Mouse (Mus musculus) MEL (cell line): ENCODE results near the gene Pold1. TPM values are rescaled to one million over a fixed set of nuclear protein-coding genes. Genes with fewer than 3 reads are reported as not detected.

Experiments
- DNase-seq: peaks from one replicate; pipeline ENCODE4 v3.0.0; 2011; ENCODE audit warnings: low read depth, low spot score
- H3K27ac ChIP-seq: 2 replicates; pipeline ENCODE4 v1.5.1; 2012; ENCODE audit warnings: low read depth, mild to moderate bottlenecking, control low read depth, low read length, moderate library complexity; ENCODE audit not compliant: control insufficient read depth
- H3K27me3 ChIP-seq, 2 experiments: fragments of 150-350 bp in 1 of 2; sonication (generic) in 1 of 2; 2 replicates each; pipeline ENCODE4 v1.6.1; 2012; ENCODE audit warnings: low read length in 2 of 2, mild to moderate bottlenecking in 2 of 2, improper control_type of control experiment in 1 of 2, moderate library complexity in 1 of 2; ENCODE audit not compliant: insufficient read depth in 2 of 2, control insufficient read depth in 1 of 2
- H3K36me3 ChIP-seq, 2 experiments: 2 replicates each; pipeline ENCODE4 v1.6.1; 2012 to 2014; ENCODE audit warnings: low read length in 2 of 2, improper control_type of control experiment in 1 of 2, inconsistent platforms in 1 of 2, mild to moderate bottlenecking in 1 of 2; ENCODE audit not compliant: insufficient read depth in 2 of 2, control insufficient read depth in 1 of 2
- H3K4me1 ChIP-seq, 2 experiments: fragments of 150-350 bp in 1 of 2; sonication (generic) in 1 of 2; 2 replicates each; pipeline ENCODE4 v1.6.1; 2012; ENCODE audit warnings: low read length in 2 of 2, improper control_type of control experiment in 1 of 2, mild to moderate bottlenecking in 1 of 2; ENCODE audit not compliant: insufficient read depth in 2 of 2, control insufficient read depth in 1 of 2
- H3K4me3 ChIP-seq, 2 experiments: fragments of 150-350 bp in 1 of 2; sonication (generic) in 1 of 2; 2 replicates each; pipeline ENCODE4 v1.5.1; 2012; ENCODE audit warnings: low read depth in 2 of 2, low read length in 2 of 2, mild to moderate bottlenecking in 2 of 2, moderate library complexity in 2 of 2, control low read depth in 1 of 2, improper control_type of control experiment in 1 of 2; ENCODE audit not compliant: control insufficient read depth in 1 of 2, insufficient read depth in 1 of 2
- H3K79me2 ChIP-seq: 2 replicates; pipeline ENCODE4 v1.6.1; 2012; ENCODE audit warnings: mild to moderate bottlenecking, low read length, moderate library complexity; ENCODE audit not compliant: control insufficient read depth, poor library complexity, insufficient read depth
- H3K9ac ChIP-seq: 2 replicates; pipeline ENCODE4 v1.6.1; 2012; ENCODE audit warnings: low read depth, mild to moderate bottlenecking, control low read depth, low read length, moderate library complexity; ENCODE audit not compliant: control insufficient read depth, poor library complexity, severe bottlenecking
- H3K9me3 ChIP-seq: fragments of 150-350 bp; sonication (generic); replicated peaks from 2 replicates; pipeline ENCODE4 v1.6.1; 2012; ENCODE audit warnings: mild to moderate bottlenecking, low read length, improper control_type of control experiment, moderate library complexity; ENCODE audit not compliant: insufficient read depth
- CHD1 ChIP-seq: IDR thresholded peaks from 2 replicates; pipeline ENCODE4 v1.6.1; 2012; ENCODE audit warnings: low read depth, mild to moderate bottlenecking, inconsistent platforms, low read length, improper control_type of control experiment
- CTCF ChIP-seq, 3 experiments: IDR thresholded peaks in 2 of 3; conservative IDR thresholded peaks in 1 of 3; 2 replicates each; pipeline ENCODE4 v1.5.1; 2011 to 2012; ENCODE audit warnings: low read length in 3 of 3, low read depth in 2 of 3, mild to moderate bottlenecking in 2 of 3, improper control_type of control experiment in 1 of 3, inconsistent platforms in 1 of 3, mixed read lengths in 1 of 3, moderate library complexity in 1 of 3; ENCODE audit not compliant: control insufficient read depth in 1 of 3, insufficient read depth in 1 of 3, poor library complexity in 1 of 3, severe bottlenecking in 1 of 3
- E2F4 ChIP-seq: IDR thresholded peaks from 2 replicates; pipeline ENCODE4 v1.6.1; 2011; ENCODE audit warnings: low read depth, low read length, improper control_type of control experiment, borderline replicate concordance
- GABPA ChIP-seq: IDR thresholded peaks from 2 replicates; pipeline ENCODE4 v1.6.1; 2012; ENCODE audit warnings: low read depth, mild to moderate bottlenecking, inconsistent platforms, low read length, improper control_type of control experiment, moderate library complexity
- GATA1 ChIP-seq: IDR thresholded peaks from 2 replicates; pipeline ENCODE4 v1.6.1; 2011; ENCODE audit warnings: low read depth, low read length, improper control_type of control experiment
- JUND ChIP-seq: IDR thresholded peaks from 2 replicates; pipeline ENCODE4 v1.6.1; 2011; ENCODE audit warnings: low read depth, mild to moderate bottlenecking, improper control_type of control experiment, low read length
- KAT2A ChIP-seq: conservative IDR thresholded peaks from 2 replicates; pipeline ENCODE4 v1.6.1; 2012; ENCODE audit warnings: low read depth, low read length, improper control_type of control experiment, inconsistent platforms
- MAX ChIP-seq: IDR thresholded peaks from 2 replicates; pipeline ENCODE4 v1.6.1; 2011; ENCODE audit warnings: low read length, improper control_type of control experiment
- MAZ ChIP-seq: IDR thresholded peaks from 2 replicates; pipeline ENCODE4 v1.6.1; 2012; ENCODE audit warnings: low read depth, mild to moderate bottlenecking, inconsistent platforms, low read length, improper control_type of control experiment
- MEF2A ChIP-seq: IDR thresholded peaks from 2 replicates; pipeline ENCODE4 v1.6.1; 2014; ENCODE audit warnings: low read depth, mild to moderate bottlenecking, inconsistent platforms, low read length, improper control_type of control experiment; ENCODE audit not compliant: poor library complexity, insufficient replicate concordance, severe bottlenecking; ENCODE audit errors: extremely low read depth
- MXI1 ChIP-seq: IDR thresholded peaks from 2 replicates; pipeline ENCODE4 v1.6.1; 2011; ENCODE audit warnings: mild to moderate bottlenecking, low read depth, low read length, improper control_type of control experiment
- POLR2AphosphoS2 ChIP-seq: IDR thresholded peaks from 2 replicates; pipeline ENCODE4 v1.6.1; 2011; ENCODE audit warnings: low read length, improper control_type of control experiment
- SMC3 ChIP-seq: IDR thresholded peaks from 2 replicates; pipeline ENCODE4 v1.6.1; 2011; ENCODE audit warnings: low read depth, low read length, improper control_type of control experiment
- TBP ChIP-seq: IDR thresholded peaks from 2 replicates; pipeline ENCODE4 v1.8.0; 2011; ENCODE audit warnings: low read depth, low read length, improper control_type of control experiment
- TCF12 ChIP-seq: IDR thresholded peaks from 2 replicates; pipeline ENCODE4 v1.6.1; 2014; ENCODE audit warnings: low read depth, mild to moderate bottlenecking, inconsistent platforms, low read length, improper control_type of control experiment, moderate library complexity
- UBTF ChIP-seq: IDR thresholded peaks from 2 replicates; pipeline ENCODE4 v1.6.1; 2012; ENCODE audit warnings: low read depth, mild to moderate bottlenecking, inconsistent platforms, low read length, improper control_type of control experiment, moderate library complexity, borderline replicate concordance; ENCODE audit not compliant: insufficient read depth
- USF2 ChIP-seq, 2 experiments: IDR thresholded peaks; 2 replicates each; pipeline ENCODE4 v1.6.1; 2011 to 2012; ENCODE audit warnings: improper control_type of control experiment in 2 of 2, low read length in 2 of 2, borderline replicate concordance in 1 of 2, inconsistent platforms in 1 of 2, low read depth in 1 of 2, mild to moderate bottlenecking in 1 of 2; ENCODE audit not compliant: insufficient read depth in 1 of 2
- ZC3H11A ChIP-seq: IDR thresholded peaks from 2 replicates; pipeline ENCODE4 v1.6.1; 2012; ENCODE audit warnings: low read depth, mild to moderate bottlenecking, inconsistent platforms, low read length, improper control_type of control experiment
- ZMIZ1 ChIP-seq: IDR thresholded peaks from 2 replicates; pipeline ENCODE4 v1.6.1; 2012; ENCODE audit warnings: low read depth, mild to moderate bottlenecking, inconsistent platforms, low read length, improper control_type of control experiment, moderate library complexity
- polyA plus RNA-seq, 2 experiments: library from polyadenylated mRNA; stranded (reverse) in 1 of 2; unstranded in 1 of 2; fragments of >175 nt in 1 of 2; fragments of >200 nt in 1 of 2; gene quantifications; 2 replicates each; pipeline versions ENCODE4 v1.2.1 to v1.2.4; 2012; ENCODE audit warnings: low replicate concordance in 2 of 2, low read depth in 1 of 2; ENCODE audit not compliant: insufficient read length in 2 of 2, insufficient read depth in 1 of 2, missing spikeins in 1 of 2
- total RNA-seq: library from RNA; depleted of rRNA; stranded (reverse); fragments of 300-350 nt; gene quantifications from 2 replicates; pipeline ENCODE4 v1.2.3, GENCODE M21; 2012

The Pold1 gene
- total and polyA plus RNA-seq, 3 experiments = 87.8 to 104 TPM; not detected in 1

DNA sequence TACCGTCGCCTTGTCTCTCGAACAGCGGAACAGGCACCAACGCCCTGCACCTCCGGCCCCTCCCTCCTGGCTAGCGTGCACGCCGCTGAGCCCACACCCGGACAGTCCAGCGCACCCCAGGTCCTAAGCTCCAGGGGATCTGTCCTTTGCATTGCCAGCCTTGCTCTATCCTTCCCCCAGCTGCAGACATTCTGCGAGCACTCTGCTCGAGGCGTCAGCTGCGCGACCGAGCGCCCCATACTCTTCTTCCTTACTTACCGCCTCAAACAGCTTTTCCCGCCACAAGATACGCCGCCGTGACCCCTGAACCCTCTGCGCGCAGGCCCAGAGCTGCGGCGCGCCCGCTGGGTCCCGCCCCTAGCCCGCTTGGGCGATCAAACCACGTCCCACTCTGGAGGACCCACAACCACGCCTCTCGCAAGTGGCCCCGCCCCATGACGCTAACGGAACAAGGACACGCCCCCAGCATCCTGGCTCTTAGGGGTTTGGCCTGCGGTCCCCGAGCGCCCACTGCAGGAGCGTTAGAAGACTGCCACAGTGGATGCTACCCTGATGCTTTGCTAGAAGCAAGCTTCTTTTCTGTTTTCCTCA, at the start of gene Pold1 (continued):
- peak; percentile 71 to 85 (median 82) for TF ChIP-seq CTCF (IDR thresholded peaks at IDR 0.05 in 2 of 3, conservative IDR thresholded peaks at IDR 0.05 in 1 of 3; ENCODE audit: control insufficient read depth in 1 of 3, insufficient read depth in 1 of 3, low read depth in 2 of 3, low read length in 3 of 3, poor library complexity in 1 of 3, severe bottlenecking in 1 of 3)
- peak; percentile 80; the same call in 1 of the 2 replicates for TF ChIP-seq MAZ
- peak; percentile 92; the same call in 1 of the 2 replicates for TF ChIP-seq E2F4
- TF ChIP-seq CHD1 = no peak
- TF ChIP-seq, all 39 proteins: peak for 19

DNA sequence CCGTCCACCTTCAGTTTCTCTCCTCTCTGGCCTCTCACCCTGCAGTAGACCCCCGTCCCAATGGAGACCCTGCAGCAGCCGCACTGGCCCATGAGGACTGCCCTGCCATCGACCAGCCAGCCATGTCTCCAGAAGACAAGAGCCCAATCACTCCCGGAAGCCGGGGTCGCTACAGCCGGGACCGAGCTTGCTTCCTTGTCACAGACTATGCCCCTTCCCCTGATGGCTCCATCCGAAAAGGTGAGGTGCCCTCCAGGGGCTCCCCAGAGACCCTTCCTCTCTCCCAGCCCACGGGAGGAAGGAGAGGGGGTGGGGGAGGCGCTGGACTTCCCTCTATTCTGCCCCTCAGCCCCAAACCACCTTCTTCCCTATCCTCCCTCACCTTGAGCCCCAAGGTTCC, 49.7 kb upstream of the Pold1 start:
- Histone ChIP-seq H3K27me3 (no peaks in the 10 kb centered on the region), H3K9me3 (no peaks in the 10 kb centered on the region), H3K36me3 (no peaks in the 10 kb centered on the region), H3K4me1 (no peaks in the 10 kb centered on the region)
- DNase-seq = no peak
- TF ChIP-seq UBTF (no peak), ZMIZ1 (no peak), KAT2A (no peak), SMC3 (no peak), GABPA (no peak), MXI1 (no peak), MAX (no peak), JUND (no peak), CHD1 (no peak), POLR2AphosphoS2 (no peak), TBP (no peak), CTCF (IDR thresholded peaks at IDR 0.05 in 2 of 3, conservative IDR thresholded peaks at IDR 0.05 in 1 of 3; ENCODE audit: control insufficient read depth in 1 of 3, insufficient read depth in 1 of 3, low read depth in 2 of 3, low read length in 3 of 3, poor library complexity in 1 of 3, severe bottlenecking in 1 of 3) (no peak), ZC3H11A (no peak), MEF2A (no peak), USF2 (IDR thresholded peaks at IDR 0.05; ENCODE audit: borderline replicate concordance in 1 of 2, insufficient read depth in 1 of 2, low read depth in 1 of 2, low read length in 2 of 2) (no peak), TCF12 (no peak), GATA1 (no peak)
- TF ChIP-seq, all 39 proteins: peak for 0
- no peak overlapping the region for H3K27ac ChIP-seq
- H3K4me3 ChIP-seq = no peak overlapping the region
- no peak overlapping the region for H3K9ac ChIP-seq
- no peaks in the 10 kb centered on the region for H3K79me2 ChIP-seq
